ENCODE assay signal across 9 mouse cellular contexts in the genomic region with DNA sequence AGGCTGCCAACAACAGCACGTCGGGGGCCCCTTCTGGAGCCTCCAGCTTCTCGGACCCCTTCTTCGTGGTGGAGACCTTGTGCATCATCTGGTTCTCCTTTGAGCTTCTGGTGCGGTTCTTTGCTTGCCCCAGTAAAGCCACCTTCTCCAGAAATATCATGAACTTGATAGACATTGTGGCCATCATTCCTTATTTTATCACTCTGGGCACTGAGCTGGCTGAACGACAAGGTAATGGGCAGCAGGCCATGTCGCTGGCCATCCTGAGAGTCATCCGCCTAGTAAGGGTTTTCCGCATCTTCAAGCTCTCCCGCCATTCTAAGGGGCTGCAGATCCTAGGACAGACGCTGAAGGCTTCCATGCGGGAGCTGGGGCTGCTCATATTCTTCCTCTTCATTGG. TPM values are rescaled to one million over a fixed set of nuclear protein-coding genes. Genes with fewer than 3 reads are reported as not detected.
DNase-seq lines count a peak whose midpoint lies in the region; ATAC-seq and TF ChIP-seq lines count a peak whose summit lies in the region.
"Had no signal": no experiment of that assay in that cellular context is flagged by ENCODE, and none has a peak within 500 bp of the region (broad histone marks: within the 10 kb centered on the region; RNA-seq: fewer than 3 reads in every experiment).

No protein-coding gene starts in this region.

- TF ChIP-seq POLR2A in thymus, adult 2 months (IDR thresholded peaks at IDR 0.05; ENCODE audit: control insufficient read depth, extremely low read depth, insufficient read depth, low read length, poor library complexity), result no peak

- no peak for ATAC-seq in heart, embryonic 13.5 days (ENCODE audit: extremely low read depth, insufficient number of reproducible peaks, low FRiP score, low TSS enrichment)
- no peak for ATAC-seq in hindbrain, embryonic 15.5 days (ENCODE audit: low FRiP score, low read depth)
- ATAC-seq in midbrain, embryonic 16.5 days, result 0 out of 2 replicates have a peak, but pooled peaks have one; percentile 0

- H3K9ac ChIP-seq in heart, embryonic 13.5 days, result no peak overlapping the region; the same call in 1 of the 2 replicates
- peak overlapping the region; percentile 83 for H3K9ac ChIP-seq in hindbrain, embryonic 15.5 days
- H3K9ac ChIP-seq in midbrain, embryonic 16.5 days (ENCODE audit: low read depth, low read length), result peak overlapping the region; percentile 93

- H3K36me3 ChIP-seq in heart, embryonic 13.5 days, result no peaks in the 10 kb centered on the region
- H3K36me3 ChIP-seq in thymus, adult 2 months (ENCODE audit: control insufficient read depth, insufficient read depth, low read length), result no peaks in the 10 kb centered on the region
- H3K36me3 ChIP-seq in hindbrain, embryonic 15.5 days, result no peaks in the 10 kb centered on the region
- H3K36me3 ChIP-seq in midbrain, embryonic 16.5 days (ENCODE audit: control insufficient read depth, insufficient read depth, low read length), result no peaks in the 10 kb centered on the region

- H3K27ac ChIP-seq in heart, embryonic 13.5 days (replicated peaks), result no peak overlapping the region
- peak overlapping the region; percentile 93 for H3K27ac ChIP-seq in thymus, adult 2 months (ENCODE audit: control insufficient read depth, insufficient read depth, low read length)
- H3K27ac ChIP-seq in hindbrain, embryonic 15.5 days (replicated peaks), result no peak overlapping the region
- peak overlapping the region; percentile 92 for H3K27ac ChIP-seq in midbrain, embryonic 16.5 days (ENCODE audit: low read length)

- H3K27me3 ChIP-seq in heart, embryonic 13.5 days (replicated peaks), result peaks cover 35% of the 10 kb centered on the region
- H3K27me3 ChIP-seq in thymus, adult 2 months (ENCODE audit: control insufficient read depth, insufficient read depth, low read length), result no peaks in the 10 kb centered on the region
- H3K27me3 ChIP-seq in hindbrain, embryonic 15.5 days, result no peaks in the 10 kb centered on the region
- H3K27me3 ChIP-seq in midbrain, embryonic 16.5 days (ENCODE audit: control insufficient read depth, insufficient read depth, low read depth, low read length), result no peaks in the 10 kb centered on the region

- peaks cover 16% of the 10 kb centered on the region for H3K4me1 ChIP-seq in heart, embryonic 13.5 days
- peaks cover 6% of the 10 kb centered on the region; the same call in 1 of the 2 replicates for H3K4me1 ChIP-seq in thymus, adult 2 months (replicated peaks; ENCODE audit: control insufficient read depth, insufficient read depth, low read length)
- peaks cover 59% of the 10 kb centered on the region for H3K4me1 ChIP-seq in hindbrain, embryonic 15.5 days (replicated peaks)
- peaks cover 37% of the 10 kb centered on the region for H3K4me1 ChIP-seq in midbrain, embryonic 16.5 days (ENCODE audit: control insufficient read depth, insufficient read depth, low read length)

- H3K9me3 ChIP-seq in heart, embryonic 13.5 days, result no peaks in the 10 kb centered on the region
- H3K9me3 ChIP-seq in hindbrain, embryonic 15.5 days, result no peaks in the 10 kb centered on the region
- no peaks in the 10 kb centered on the region for H3K9me3 ChIP-seq in midbrain, embryonic 16.5 days (replicated peaks; ENCODE audit: control insufficient read depth, low read length, poor library complexity, severe bottlenecking)

- intact Hi-C loops in heart, postnatal 25 days (cut with DNase I), result no loop called here

- DNase-seq in heart, postnatal 25 days (ENCODE audit: low spot score), result no peak
- DNase-seq in thymus, adult 2 months, result peak; percentile 33
- DNase-seq in thymus, postnatal 0 days (ENCODE audit: low spot score), result no peak
- DNase-seq in gastrocnemius, adult 8-10 months (ENCODE audit: low spot score in 2 of 2), result no peak
- DNase-seq in kidney, adult 18-20 months, result no peak

- 41% methylated on average over 12 of the region's 12 CpGs for WGBS in heart, embryonic 13.5 days
- WGBS in thymus, adult 2 months, result 2% methylated on average over 12 of the region's 12 CpGs
- 49% methylated on average over 12 of the region's 12 CpGs for WGBS in hindbrain, embryonic 15.5 days
- WGBS in midbrain, embryonic 16.5 days, result 45% methylated on average over 12 of the region's 12 CpGs

- peak overlapping the region; percentile 69 for H3K4me3 ChIP-seq in heart, embryonic 13.5 days
- H3K4me3 ChIP-seq in thymus, adult 2 months (ENCODE audit: control insufficient read depth, insufficient read depth, low read length), result peak overlapping the region; percentile 89
- H3K4me3 ChIP-seq in hindbrain, embryonic 15.5 days, result peak overlapping the region; percentile 71
- peak overlapping the region; percentile 84 for H3K4me3 ChIP-seq in midbrain, embryonic 16.5 days (ENCODE audit: low read depth, low read length)

- H3K4me2 ChIP-seq in heart, embryonic 13.5 days, result peak overlapping the region; percentile 98
- H3K4me2 ChIP-seq in hindbrain, embryonic 15.5 days, result peak overlapping the region; percentile 77
- H3K4me2 ChIP-seq in midbrain, embryonic 16.5 days (ENCODE audit: low read length), result peak overlapping the region; percentile 78

- no peak for TF ChIP-seq CTCF in thymus, adult 2 months (IDR thresholded peaks at IDR 0.05; ENCODE audit: borderline replicate concordance, control insufficient read depth, extremely low read depth, insufficient read depth, low read length, poor library complexity)

RNA-seq across cellular contexts. Expression of gene Kcna3, which starts 1.1 kb away (rescaled TPM):
- polyA plus RNA-seq in heart, embryonic 13.5 days (2015; fragmentation: Nextera tagmentation; extraction: Ambion mirVana), result 0.74 and 0.90 TPM in 2 replicates
- under 1 TPM; 0.36 to 0.47 TPM for total RNA-seq in heart, postnatal 25 days (2021)
- 151 and 202 TPM in 2 replicates for polyA plus RNA-seq in thymus, adult 2 months (2012; rRNA removed)
- polyA plus RNA-seq in thymus, postnatal 0 days (2015; fragmentation: Nextera tagmentation; extraction: Ambion mirVana), result 29.2 and 35.2 TPM in 2 replicates
- polyA plus RNA-seq in hindbrain, embryonic 15.5 days (2015; fragmentation: Nextera tagmentation; extraction: Ambion mirVana), result 11.6 and 12.0 TPM in 2 replicates
- polyA plus RNA-seq in midbrain, embryonic 16.5 days (2015; fragmentation: Nextera tagmentation; extraction: Ambion mirVana), result 16.0 and 17.8 TPM in 2 replicates
- not detected for total RNA-seq in gastrocnemius, adult 8-10 months (2022)
- total RNA-seq: MEL had no signal

Comparison
In these comparisons a context has a peak if more than half of its experiments do, and no peak if none do; other contexts are left out.
1. H3K27ac ChIP-seq: peak in thymus, adult 2 months (single experiment) and midbrain, embryonic 16.5 days (single experiment); none in heart, embryonic 13.5 days (single experiment) and hindbrain, embryonic 15.5 days (single experiment).
2. Peak in every context shown above with its lines, with median percentiles within 50 percentile points of each other: H3K4me2 ChIP-seq and H3K4me3 ChIP-seq.